Mouse (Mus musculus): ENCODE measurements around the gene Nhlrc4. TPM values are rescaled to one million over a fixed set of nuclear protein-coding genes. Genes with fewer than 3 reads are reported as not detected.

Nhlrc4 gene
- polyA plus RNA-seq, 1 experiment from 2014 or later = not detected

Other genes starting within 250 kb of the Nhlrc4 start
- 0.54 and 0.77 TPM in 2 replicates for gene Gng13, start 227.8 kb downstream of the Nhlrc4 start, polyA plus RNA-seq (2016; fragmentation: Nextera tagmentation; extraction: Ambion mirVana)
- gene Chtf18, start 217.5 kb downstream of the Nhlrc4 start, polyA plus RNA-seq (2016; fragmentation: Nextera tagmentation; extraction: Ambion mirVana) = 21.4 and 26.8 TPM in 2 replicates
- 19.3 and 20.3 TPM in 2 replicates for gene Rpusd1, start 217.3 kb downstream of the Nhlrc4 start, polyA plus RNA-seq (2016; fragmentation: Nextera tagmentation; extraction: Ambion mirVana)
- not detected in 2 replicates for gene Mslnl, start 208.9 kb downstream of the Nhlrc4 start, polyA plus RNA-seq (2016; fragmentation: Nextera tagmentation; extraction: Ambion mirVana)
- 0.75 TPM in 1 of 2 replicates, not detected in the other for gene Msln, start 190.6 kb downstream of the Nhlrc4 start, polyA plus RNA-seq (2016; fragmentation: Nextera tagmentation; extraction: Ambion mirVana)
- gene Narfl, start 171.2 kb downstream of the Nhlrc4 start, polyA plus RNA-seq (2016; fragmentation: Nextera tagmentation; extraction: Ambion mirVana) = 25.1 and 26.8 TPM in 2 replicates
- 98.4 and 105 TPM in 2 replicates for gene Haghl, start 159.3 kb downstream of the Nhlrc4 start, polyA plus RNA-seq (2016; fragmentation: Nextera tagmentation; extraction: Ambion mirVana)
- gene Ccdc78, start 158.4 kb downstream of the Nhlrc4 start, polyA plus RNA-seq (2016; fragmentation: Nextera tagmentation; extraction: Ambion mirVana) = 0.40 and 0.63 TPM in 2 replicates
- gene Fam173a, start 152.1 kb downstream of the Nhlrc4 start, polyA plus RNA-seq (2016; fragmentation: Nextera tagmentation; extraction: Ambion mirVana) = 69.7 and 76.0 TPM in 2 replicates
- gene AC134908.4, start 149.3 kb downstream of the Nhlrc4 start, polyA plus RNA-seq (2016; fragmentation: Nextera tagmentation; extraction: Ambion mirVana) = 0.98 TPM in 1 of 2 replicates, not detected in the other
- gene Metrn, start 147.8 kb downstream of the Nhlrc4 start, polyA plus RNA-seq (2016; fragmentation: Nextera tagmentation; extraction: Ambion mirVana) = 62.2 and 71.0 TPM in 2 replicates
- gene Fbxl16, start 135.9 kb downstream of the Nhlrc4 start, polyA plus RNA-seq (2016; fragmentation: Nextera tagmentation; extraction: Ambion mirVana) = 22.8 and 23.5 TPM in 2 replicates
- gene Wdr24, start 121.3 kb downstream of the Nhlrc4 start, polyA plus RNA-seq (2016; fragmentation: Nextera tagmentation; extraction: Ambion mirVana) = 25.9 and 27.0 TPM in 2 replicates
- 64.0 and 64.7 TPM in 2 replicates for gene Jmjd8, start 116.1 kb downstream of the Nhlrc4 start, polyA plus RNA-seq (2016; fragmentation: Nextera tagmentation; extraction: Ambion mirVana)
- gene Stub1, start 111.6 kb downstream of the Nhlrc4 start, polyA plus RNA-seq (2016; fragmentation: Nextera tagmentation; extraction: Ambion mirVana) = 271 and 291 TPM in 2 replicates
- gene Rhbdl1, start 107.7 kb downstream of the Nhlrc4 start, polyA plus RNA-seq (2016; fragmentation: Nextera tagmentation; extraction: Ambion mirVana) = 6.1 and 7.5 TPM in 2 replicates
- 3.9 TPM in 2 replicates for gene Gm20683, start 103.2 kb downstream of the Nhlrc4 start, polyA plus RNA-seq (2016; fragmentation: Nextera tagmentation; extraction: Ambion mirVana)
- gene Rhot2, start 100.1 kb downstream of the Nhlrc4 start, polyA plus RNA-seq (2016; fragmentation: Nextera tagmentation; extraction: Ambion mirVana) = 18.5 and 19.4 TPM in 2 replicates
- gene Wdr90, start 83.5 kb downstream of the Nhlrc4 start, polyA plus RNA-seq (2016; fragmentation: Nextera tagmentation; extraction: Ambion mirVana) = 30.0 and 31.2 TPM in 2 replicates
- gene Mcrip2, start 76.2 kb downstream of the Nhlrc4 start, polyA plus RNA-seq (2016; fragmentation: Nextera tagmentation; extraction: Ambion mirVana) = 6.2 and 6.3 TPM in 2 replicates
- gene Mettl26, start 69.9 kb downstream of the Nhlrc4 start, polyA plus RNA-seq (2016; fragmentation: Nextera tagmentation; extraction: Ambion mirVana) = 48.7 and 53.2 TPM in 2 replicates
- 0.29 and 0.90 TPM in 2 replicates for gene Wfikkn1, start 64.1 kb downstream of the Nhlrc4 start, polyA plus RNA-seq (2016; fragmentation: Nextera tagmentation; extraction: Ambion mirVana)
- 42.1 and 43.6 TPM in 2 replicates for gene Rab40c, start 25.2 kb downstream of the Nhlrc4 start, polyA plus RNA-seq (2016; fragmentation: Nextera tagmentation; extraction: Ambion mirVana)
- gene Pigq, start within 50 bp of the Nhlrc4 start, polyA plus RNA-seq (2016; fragmentation: Nextera tagmentation; extraction: Ambion mirVana) = 53.6 and 57.5 TPM in 2 replicates
- 0.17 and 0.18 TPM in 2 replicates for gene A930017K11Rik, start 7.6 kb upstream of the Nhlrc4 start, polyA plus RNA-seq (2016; fragmentation: Nextera tagmentation; extraction: Ambion mirVana)
- 32.5 and 32.6 TPM in 2 replicates for gene Capn15, start 40.8 kb upstream of the Nhlrc4 start, polyA plus RNA-seq (2016; fragmentation: Nextera tagmentation; extraction: Ambion mirVana)
- gene Rab11fip3, start 124.6 kb upstream of the Nhlrc4 start, polyA plus RNA-seq (2016; fragmentation: Nextera tagmentation; extraction: Ambion mirVana) = 37.1 and 42.8 TPM in 2 replicates
- gene Decr2, start 145.4 kb upstream of the Nhlrc4 start, polyA plus RNA-seq (2016; fragmentation: Nextera tagmentation; extraction: Ambion mirVana) = 33.1 and 33.8 TPM in 2 replicates
- 50.4 and 52.9 TPM in 2 replicates for gene Nme4, start 150.6 kb upstream of the Nhlrc4 start, polyA plus RNA-seq (2016; fragmentation: Nextera tagmentation; extraction: Ambion mirVana)
- gene Tmem8, start 168.3 kb upstream of the Nhlrc4 start, polyA plus RNA-seq (2016; fragmentation: Nextera tagmentation; extraction: Ambion mirVana) = 2.9 and 3.0 TPM in 2 replicates
- gene Mrpl28, start 178.5 kb upstream of the Nhlrc4 start, polyA plus RNA-seq (2016; fragmentation: Nextera tagmentation; extraction: Ambion mirVana) = 171 and 184 TPM in 2 replicates
- gene Axin1, start 193.7 kb upstream of the Nhlrc4 start, polyA plus RNA-seq (2016; fragmentation: Nextera tagmentation; extraction: Ambion mirVana) = 17.7 and 19.4 TPM in 2 replicates

Measured in hindbrain, embryonic 12.5 days (tissue).